Mouse (Mus musculus) ES-E14 (cell line): ENCODE results near the gene Nup210.

Experiments
- CHD2 ChIP-seq: IDR thresholded peaks from 2 replicates; pipeline ENCODE4 v1.6.1; 2014; ENCODE audit warnings: mild to moderate bottlenecking, low read depth, low read length, inconsistent platforms
- HCFC1 ChIP-seq: IDR thresholded peaks from 2 replicates; pipeline ENCODE4 v1.6.1; 2012; ENCODE audit warnings: low read length, inconsistent platforms, borderline replicate concordance; ENCODE audit not compliant: insufficient read depth
- MAFK ChIP-seq: IDR thresholded peaks from 2 replicates; pipeline ENCODE4 v1.6.1; 2014; ENCODE audit warnings: mild to moderate bottlenecking, low read depth, low read length, inconsistent platforms; ENCODE audit not compliant: insufficient read depth
- ZC3H11A ChIP-seq: IDR thresholded peaks from 2 replicates; pipeline ENCODE4 v1.6.1; 2012; ENCODE audit warnings: low read depth, mild to moderate bottlenecking, inconsistent platforms, low read length, borderline replicate concordance
- ZNF384 ChIP-seq: IDR thresholded peaks from 2 replicates; pipeline ENCODE4 v1.6.1; 2012; ENCODE audit warnings: low read depth, low read length, inconsistent platforms

GRCm38 (mm10) chr6:91007207-91007606, 109.4 kb downstream of the Nup210 start:
- TF ChIP-seq MAFK: no peak
- TF ChIP-seq HCFC1: no peak
- TF ChIP-seq ZC3H11A: no peak
- no peak for TF ChIP-seq CHD2
- no peak for TF ChIP-seq ZNF384
